Mouse (Mus musculus) liver, adult 2 months (tissue): ENCODE results near the gene Polr2l.

ENCODE experiments used
- CTCF ChIP-seq: fragments of 200-500 bp; IDR thresholded peaks from 2 replicates; pipeline ENCODE4 v1.5.1; 2011; ENCODE audit warnings: low read depth, low read length, control low read depth
- POLR2A ChIP-seq: fragments of 200-500 bp; IDR thresholded peaks from 2 replicates; pipeline ENCODE4 v1.6.1; 2011; ENCODE audit warnings: low read length, control low read depth; ENCODE audit not compliant: insufficient read depth; ENCODE audit errors: extremely low read depth

- peak; percentile 66 for TF ChIP-seq POLR2A
- no peak for TF ChIP-seq CTCF
These were observed 19.2 kb downstream of the Polr2l start for GRCm38 (mm10) chr7:141455610-141456314.
